Mouse (Mus musculus): ENCODE results near the gene Kansl1. TPM values are rescaled to one million over a fixed set of nuclear protein-coding genes. Genes with fewer than 3 reads are reported as not detected.

The Kansl1 gene
- polyA plus RNA-seq, 1 experiment from 2014 or later, result 4.8 TPM

DNA sequence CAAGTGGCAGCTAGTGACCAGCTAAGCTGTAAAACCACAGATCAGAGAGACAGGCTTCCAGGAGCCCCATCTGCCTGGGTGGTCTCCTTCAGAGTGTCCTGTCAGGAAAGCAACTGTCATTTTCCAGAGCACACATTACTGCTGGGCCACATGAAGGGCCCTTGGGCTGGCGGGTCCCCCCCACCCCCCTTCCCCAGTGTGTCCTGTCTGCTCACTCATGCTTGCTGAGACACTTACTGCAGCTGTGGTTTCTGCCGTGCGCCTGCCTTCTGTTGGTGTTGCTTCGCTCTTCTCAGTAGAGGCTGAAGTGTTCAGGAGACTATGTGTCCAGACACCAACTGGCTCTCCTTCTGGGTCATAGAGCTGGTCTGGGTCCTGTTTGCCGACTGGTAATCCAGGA, 148.2 kb downstream of the Kansl1 start:
- H3K4me3 ChIP-seq (replicated peaks), result no peak overlapping the region
- no peak for ATAC-seq (ENCODE audit: low read depth)
- no peak overlapping the region for H3K4me2 ChIP-seq
- DNase-seq, result no peak
- no peak overlapping the region for H3K27ac ChIP-seq
- WGBS (ENCODE audit: insufficient replicate concordance), result 45% methylated on average over 5 of the region's 5 CpGs
- H3K36me3 ChIP-seq, result no peaks in the 10 kb centered on the region
- H3K4me1 ChIP-seq (replicated peaks), result peaks cover 38% of the 10 kb centered on the region
- no peaks in the 10 kb centered on the region for H3K9me3 ChIP-seq (replicated peaks)
- H3K9ac ChIP-seq, result no peak overlapping the region
- no peaks in the 10 kb centered on the region for H3K27me3 ChIP-seq

DNA sequence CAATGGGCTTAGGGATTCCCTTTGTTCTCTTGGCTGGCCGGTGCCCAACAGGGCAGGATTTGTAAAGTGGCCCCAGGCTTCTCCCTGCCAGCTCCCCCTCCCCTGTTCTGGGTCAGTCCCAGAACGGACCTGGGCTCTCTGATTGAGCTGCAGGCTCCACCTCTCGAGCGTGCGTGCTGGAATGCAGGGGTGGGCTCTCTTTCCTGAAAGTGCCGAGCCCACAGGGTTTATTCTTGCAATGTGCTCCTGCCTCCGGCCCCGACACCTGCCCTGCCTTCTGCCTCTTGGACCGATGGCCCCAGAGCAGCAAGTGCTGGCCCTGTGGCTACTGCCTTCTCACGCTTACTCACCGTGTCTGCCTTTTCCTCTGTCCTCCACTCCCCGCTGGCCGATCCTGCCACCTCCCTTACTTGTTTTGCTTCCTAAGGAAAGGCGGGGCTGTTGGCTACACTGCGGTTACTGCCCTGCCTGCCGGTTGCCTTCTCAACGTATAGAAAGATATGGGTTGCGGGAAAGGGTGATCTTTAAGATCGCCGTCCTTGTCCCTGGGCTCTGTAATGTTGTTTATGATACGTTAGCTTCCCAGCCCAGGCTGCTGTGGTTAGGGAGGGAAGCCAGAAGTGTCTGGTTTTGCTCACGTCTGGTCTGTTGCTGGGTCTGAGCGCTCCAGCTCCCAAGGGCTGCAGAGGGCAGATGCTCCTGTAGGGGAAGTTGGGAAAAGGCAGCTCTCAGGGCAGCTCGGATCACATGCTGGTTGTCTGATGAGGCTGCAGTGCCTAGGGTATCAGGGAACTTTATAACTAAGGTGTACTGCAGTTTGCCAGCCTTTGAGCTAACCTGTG, 149.5 kb downstream of the Kansl1 start:
- peak; percentile 35 for ATAC-seq (ENCODE audit: low read depth)
- peaks cover 38% of the 10 kb centered on the region for H3K4me1 ChIP-seq (replicated peaks)
- no peaks in the 10 kb centered on the region for H3K9me3 ChIP-seq (replicated peaks)
- DNase-seq, result peak; percentile 36
- H3K4me3 ChIP-seq (replicated peaks), result peak overlapping the region; percentile 45
- no peak overlapping the region for H3K27ac ChIP-seq
- H3K36me3 ChIP-seq, result no peaks in the 10 kb centered on the region
- no peaks in the 10 kb centered on the region for H3K27me3 ChIP-seq
- 1% methylated on average over 24 of the region's 24 CpGs for WGBS (ENCODE audit: insufficient replicate concordance)
- H3K4me2 ChIP-seq, result peak overlapping the region; percentile 71
- peak overlapping the region; percentile 54 for H3K9ac ChIP-seq

DNA sequence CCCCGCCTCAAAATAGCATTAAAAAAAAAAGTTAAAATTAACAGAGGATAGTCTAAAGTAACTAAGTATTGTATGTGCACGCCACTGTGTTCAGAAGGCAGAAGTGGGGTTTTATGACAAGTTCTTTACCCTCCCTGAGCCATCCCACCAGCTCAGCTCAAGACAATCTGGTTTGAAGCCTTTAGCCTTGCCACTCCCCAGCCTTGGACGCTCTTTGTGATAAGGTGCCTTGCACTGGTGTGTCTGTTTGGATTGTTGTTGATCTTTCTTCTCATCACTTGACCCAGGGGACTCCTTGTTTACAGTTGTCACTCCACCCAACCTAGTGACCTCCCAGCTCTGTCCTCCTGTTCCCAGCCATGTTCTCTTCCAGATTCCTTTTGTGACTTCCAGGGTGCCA, 151.0 kb downstream of the Kansl1 start:
- no peaks in the 10 kb centered on the region for H3K27me3 ChIP-seq
- H3K27ac ChIP-seq, result no peak overlapping the region
- no peak overlapping the region for H3K4me3 ChIP-seq (replicated peaks)
- DNase-seq, result peak; percentile 28
- WGBS (ENCODE audit: insufficient replicate concordance), result 40% methylated on average over 3 of the region's 3 CpGs
- no peak overlapping the region for H3K9ac ChIP-seq
- no peaks in the 10 kb centered on the region for H3K9me3 ChIP-seq (replicated peaks)
- ATAC-seq (ENCODE audit: low read depth), result peak; percentile 65
- peaks cover 38% of the 10 kb centered on the region for H3K4me1 ChIP-seq (replicated peaks)
- no peaks in the 10 kb centered on the region for H3K36me3 ChIP-seq
- H3K4me2 ChIP-seq, result no peak overlapping the region

DNA sequence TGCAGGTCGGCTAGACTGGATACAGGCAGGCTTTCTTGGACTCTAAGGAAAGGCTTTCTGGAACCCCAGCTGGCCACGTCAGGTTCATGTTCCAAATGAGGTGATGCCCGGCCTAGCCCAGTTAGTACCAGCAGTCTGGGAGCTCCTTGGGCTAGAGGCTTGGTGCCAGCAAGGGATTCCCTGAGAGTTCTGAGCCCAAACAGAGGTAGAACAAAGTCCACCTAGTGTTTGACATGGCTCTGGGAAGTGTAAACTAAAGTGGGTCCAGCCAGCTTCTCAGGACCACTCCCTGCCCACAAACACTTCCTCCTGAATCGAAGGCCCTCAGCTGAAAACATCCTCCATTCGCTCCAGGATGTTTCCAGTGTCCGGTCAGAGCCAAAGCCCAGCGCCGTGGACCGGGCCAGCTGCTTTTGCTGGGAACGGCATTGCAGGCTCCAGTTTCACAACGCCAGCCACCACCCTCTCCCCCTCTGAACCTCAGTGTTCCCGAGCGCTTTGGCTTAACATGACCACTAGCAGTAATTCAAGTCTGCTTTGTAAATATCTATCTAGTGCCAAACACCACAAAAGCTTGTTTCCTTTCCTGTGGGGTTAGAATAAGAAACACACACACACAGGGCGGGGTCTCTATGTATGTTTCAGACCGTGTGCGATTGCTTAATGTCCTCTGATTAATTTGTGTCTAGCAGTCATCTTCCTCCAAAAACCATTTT, 151.8 kb downstream of the Kansl1 start:
- peak overlapping the region; percentile 12 for H3K4me2 ChIP-seq
- H3K9me3 ChIP-seq (replicated peaks), result no peaks in the 10 kb centered on the region
- WGBS (ENCODE audit: insufficient replicate concordance), result 51% methylated on average over 16 of the region's 16 CpGs
- H3K4me3 ChIP-seq (replicated peaks), result no peak overlapping the region
- no peak overlapping the region for H3K27ac ChIP-seq
- no peak for ATAC-seq (ENCODE audit: low read depth)
- DNase-seq, result no peak
- H3K9ac ChIP-seq, result no peak overlapping the region
- H3K36me3 ChIP-seq, result no peaks in the 10 kb centered on the region
- peaks cover 38% of the 10 kb centered on the region for H3K4me1 ChIP-seq (replicated peaks)
- no peaks in the 10 kb centered on the region for H3K27me3 ChIP-seq

DNA sequence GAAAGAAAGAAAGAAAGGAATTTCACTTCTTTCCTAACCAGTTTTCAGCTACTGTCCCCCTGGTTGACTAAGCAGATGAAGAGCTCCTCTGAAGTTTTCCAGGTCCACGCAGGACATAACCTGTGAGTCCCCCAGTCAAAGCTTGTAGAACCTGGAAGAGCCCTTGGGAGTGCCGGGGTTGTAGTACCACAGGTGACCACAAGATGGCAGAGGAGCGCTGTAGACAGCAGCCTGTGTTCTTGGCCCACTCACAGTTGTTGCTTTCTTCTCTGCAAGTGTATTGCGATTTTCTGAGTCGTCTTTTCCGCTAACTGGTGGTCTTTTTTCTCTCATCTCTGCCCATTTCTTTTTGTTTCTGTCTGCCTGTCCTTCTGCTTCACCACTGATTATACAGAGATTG, 153.0 kb downstream of the Kansl1 start:
- Histone ChIP-seq H3K4me1 (replicated peaks) (peaks cover 49% of the 10 kb centered on the region), H3K4me3 (replicated peaks) (no peak overlapping the region), H3K9me3 (replicated peaks) (no peaks in the 10 kb centered on the region), H3K36me3 (no peaks in the 10 kb centered on the region), H3K4me2 (no peak overlapping the region), H3K27me3 (0 out of 2 replicates have a peak, but pooled peaks cover 5% of the 10 kb centered on the region), H3K27ac (no peak overlapping the region), H3K9ac (no peak overlapping the region)
- ATAC-seq (ENCODE audit: low read depth) (no peak), DNase-seq (peak; percentile 76)
- 1% methylated on average over 6 of the region's 6 CpGs for WGBS (ENCODE audit: insufficient replicate concordance)

DNA sequence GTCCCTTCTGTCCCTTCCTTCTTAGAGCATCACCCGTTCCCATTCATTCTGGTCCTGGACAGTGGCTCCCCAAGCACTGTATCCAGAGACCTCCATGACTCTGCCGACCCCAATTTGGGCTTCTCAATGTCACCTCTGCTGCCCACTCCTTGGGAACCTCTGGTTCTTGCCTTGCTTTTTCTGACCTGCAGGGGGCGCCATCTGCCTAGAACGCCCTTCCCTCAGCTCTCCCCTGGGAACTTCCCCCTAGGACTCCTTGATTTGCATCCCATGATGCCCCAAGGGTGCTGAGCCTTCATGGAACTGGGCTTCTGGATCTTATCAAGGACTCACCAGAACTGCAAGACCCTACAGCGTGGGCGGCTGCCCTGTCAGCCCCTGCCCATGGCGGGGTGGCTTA, 157.0 kb downstream of the Kansl1 start:
- Histone ChIP-seq H3K27me3 (0 out of 2 replicates have a peak, but pooled peaks cover 5% of the 10 kb centered on the region), H3K4me1 (replicated peaks) (peaks cover 35% of the 10 kb centered on the region), H3K36me3 (no peaks in the 10 kb centered on the region), H3K27ac (no peak overlapping the region), H3K9ac (no peak overlapping the region), H3K9me3 (replicated peaks) (no peaks in the 10 kb centered on the region), H3K4me2 (no peak overlapping the region), H3K4me3 (replicated peaks) (no peak overlapping the region)
- no peak for DNase-seq
- ATAC-seq (ENCODE audit: low read depth), result no peak
- whole genome bisulfite sequencing (ENCODE audit: insufficient replicate concordance), result 56% methylated on average over 7 of the region's 7 CpGs

DNA sequence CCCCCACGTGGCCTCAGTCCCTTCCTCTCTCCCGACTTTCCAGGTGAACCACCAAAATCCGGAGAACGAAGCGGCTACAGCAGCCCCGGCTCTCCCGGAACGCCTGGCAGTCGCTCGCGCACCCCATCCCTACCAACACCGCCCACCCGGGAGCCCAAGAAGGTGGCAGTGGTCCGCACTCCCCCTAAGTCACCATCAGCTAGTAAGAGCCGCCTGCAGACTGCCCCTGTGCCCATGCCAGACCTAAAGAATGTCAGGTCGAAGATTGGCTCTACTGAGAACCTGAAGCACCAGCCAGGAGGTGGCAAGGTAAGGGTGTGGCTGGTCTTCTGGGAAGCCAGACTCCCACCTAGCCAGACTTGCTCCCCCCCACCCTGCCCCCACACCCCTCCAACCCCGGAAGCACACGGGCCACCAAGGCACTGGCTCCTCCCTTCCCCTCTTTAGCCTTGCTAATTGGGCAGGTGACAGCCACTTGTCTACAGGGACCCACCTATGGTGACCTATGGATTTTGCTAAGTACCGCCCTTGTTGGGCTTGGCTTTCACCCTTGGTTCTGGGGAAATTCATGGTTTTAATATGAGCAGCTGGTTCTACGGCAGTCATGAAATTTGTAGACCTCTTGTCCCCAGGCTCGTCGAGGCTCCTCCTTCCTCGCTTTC, 158.3 kb downstream of the Kansl1 start:
- peak overlapping the region; percentile 15 for H3K27ac ChIP-seq
- H3K4me3 ChIP-seq (replicated peaks), result peak overlapping the region; percentile 54
- H3K36me3 ChIP-seq, result no peaks in the 10 kb centered on the region
- H3K9me3 ChIP-seq (replicated peaks), result no peaks in the 10 kb centered on the region
- H3K27me3 ChIP-seq, result 0 out of 2 replicates have a peak, but pooled peaks cover 5% of the 10 kb centered on the region
- peaks cover 38% of the 10 kb centered on the region for H3K4me1 ChIP-seq (replicated peaks)
- ATAC-seq (ENCODE audit: low read depth), result peak; percentile 88
- H3K9ac ChIP-seq, result peak overlapping the region; percentile 62
- DNase-seq, result no peak
- H3K4me2 ChIP-seq, result peak overlapping the region; percentile 77
- WGBS (ENCODE audit: insufficient replicate concordance), result 9% methylated on average over 23 of the region's 23 CpGs

DNA sequence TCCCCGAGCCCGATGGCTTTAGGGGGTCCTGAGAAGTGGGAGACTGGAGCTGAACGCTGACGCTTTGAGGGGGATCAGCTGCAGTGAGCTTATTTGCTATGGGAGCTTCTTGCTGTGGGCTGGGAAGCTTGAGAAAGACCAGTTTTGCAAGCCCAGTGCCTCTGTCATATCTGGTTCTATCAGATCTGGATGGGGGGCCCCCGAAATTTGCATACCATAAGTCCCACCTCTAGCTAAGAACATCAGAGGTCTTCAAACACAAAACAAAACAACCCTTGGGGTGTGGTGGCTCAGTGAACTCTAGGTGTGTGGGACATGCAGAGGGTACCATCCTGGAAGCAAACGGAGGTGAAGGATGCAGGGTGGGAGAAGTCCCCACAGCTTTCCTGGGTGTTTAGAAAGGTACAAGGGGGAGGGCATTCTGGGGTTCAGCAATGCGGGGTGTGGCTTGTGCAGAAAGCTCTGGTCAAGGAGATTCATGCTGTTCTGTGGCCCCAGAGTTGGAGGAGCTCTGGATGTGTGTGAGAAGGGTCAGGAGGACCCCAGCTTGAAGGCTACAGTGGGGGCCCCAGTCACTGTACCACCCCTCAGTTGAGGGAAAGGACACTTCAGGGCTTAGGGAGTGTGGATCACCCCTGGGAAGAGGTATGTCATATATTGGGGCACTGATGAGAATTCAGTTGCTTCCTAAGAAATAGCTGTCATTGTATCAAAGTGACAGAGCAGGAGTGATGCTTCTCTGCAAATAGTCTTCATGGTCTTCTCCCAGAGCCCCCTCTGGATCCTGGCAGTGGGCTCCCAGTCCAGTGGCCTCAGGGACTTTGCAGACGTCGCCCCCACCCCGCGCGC, 159.1 kb downstream of the Kansl1 start:
- peak overlapping the region; percentile 62 for H3K9ac ChIP-seq
- DNase-seq, result no peak
- ATAC-seq (ENCODE audit: low read depth), result peak; percentile 47
- WGBS (ENCODE audit: insufficient replicate concordance), result 29% methylated on average over 12 of the region's 12 CpGs
- no peaks in the 10 kb centered on the region for H3K36me3 ChIP-seq
- H3K9me3 ChIP-seq (replicated peaks), result no peaks in the 10 kb centered on the region
- H3K27ac ChIP-seq, result peak overlapping the region; percentile 15
- H3K4me3 ChIP-seq (replicated peaks), result peak overlapping the region; percentile 54
- peak overlapping the region; percentile 77 for H3K4me2 ChIP-seq
- peaks cover 38% of the 10 kb centered on the region for H3K4me1 ChIP-seq (replicated peaks)
- peaks cover 5% of the 10 kb centered on the region; the same call in 1 of the 2 replicates for H3K27me3 ChIP-seq

DNA sequence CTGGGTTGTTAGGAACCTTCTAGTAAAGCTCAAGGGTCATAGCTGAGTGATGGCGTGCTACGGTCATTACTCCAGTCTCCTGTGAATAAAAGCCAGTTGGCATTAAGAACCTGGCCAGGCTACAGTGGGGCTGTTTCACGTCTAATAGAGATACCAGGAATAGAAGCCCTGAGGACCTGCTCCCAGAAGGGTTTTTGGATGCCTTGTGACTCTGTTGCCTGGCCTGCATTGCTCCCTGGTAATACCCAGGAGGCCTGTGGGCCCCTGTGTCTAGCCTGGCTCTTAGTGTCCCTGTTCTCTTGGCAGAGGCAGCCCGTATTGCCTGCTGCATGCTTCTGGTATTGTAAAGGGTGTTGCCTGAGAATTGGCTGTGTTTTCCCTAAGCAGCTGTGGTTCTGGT, 161.5 kb downstream of the Kansl1 start:
- peaks cover 5% of the 10 kb centered on the region; the same call in 1 of the 2 replicates for H3K27me3 ChIP-seq
- no peaks in the 10 kb centered on the region for H3K36me3 ChIP-seq
- H3K27ac ChIP-seq, result no peak overlapping the region
- ATAC-seq (ENCODE audit: low read depth) (no peak), DNase-seq (no peak)
- no peak overlapping the region for H3K4me3 ChIP-seq (replicated peaks)
- H3K4me1 ChIP-seq (replicated peaks), result peaks cover 52% of the 10 kb centered on the region
- 0 out of 2 replicates have a peak overlapping the region, but pooled peaks have one; percentile 11 for H3K9ac ChIP-seq
- no peaks in the 10 kb centered on the region for H3K9me3 ChIP-seq (replicated peaks)
- H3K4me2 ChIP-seq, result no peak overlapping the region
- 71% methylated on average over 4 of the region's 4 CpGs for WGBS (ENCODE audit: insufficient replicate concordance)

DNA sequence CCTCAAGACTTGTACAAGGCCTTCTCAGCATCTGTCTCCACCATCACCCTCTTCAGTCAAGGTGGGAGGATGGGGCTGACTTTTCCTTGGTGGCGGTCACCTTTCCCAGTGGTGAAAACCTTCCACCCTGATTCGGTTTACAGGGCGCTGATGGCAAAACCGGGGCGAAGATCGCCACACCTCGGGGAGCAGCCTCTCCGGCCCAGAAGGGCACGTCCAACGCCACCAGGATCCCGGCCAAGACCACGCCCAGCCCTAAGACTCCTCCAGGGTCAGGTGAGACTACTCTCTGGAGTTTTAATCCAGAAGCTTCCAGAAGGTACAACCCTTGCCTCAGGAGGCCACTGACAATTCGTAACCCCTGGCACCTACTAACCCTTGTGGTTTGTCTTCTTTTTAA, 162.2 kb downstream of the Kansl1 start:
- Histone ChIP-seq H3K27me3 (peaks cover 5% of the 10 kb centered on the region; the same call in 1 of the 2 replicates), H3K4me1 (replicated peaks) (peaks cover 51% of the 10 kb centered on the region), H3K9ac (no peak overlapping the region), H3K4me3 (replicated peaks) (no peak overlapping the region), H3K9me3 (replicated peaks) (no peaks in the 10 kb centered on the region), H3K4me2 (no peak overlapping the region), H3K36me3 (no peaks in the 10 kb centered on the region), H3K27ac (no peak overlapping the region)
- ATAC-seq (ENCODE audit: low read depth) (no peak), DNase-seq (no peak)
- 83% methylated on average over 13 of the region's 13 CpGs for WGBS (ENCODE audit: insufficient replicate concordance)

All from liver, embryonic 13.5 days (tissue).